Mouse (Mus musculus): ENCODE data around the gene Enho.

The Enho gene

GRCm38 (mm10) chr4:41679291-41679690 lies 39.2 kb upstream of the Enho start:
- Histone ChIP-seq H3K4me3 (replicated peaks; ENCODE audit: low read length) (no peak overlapping the region), H3K9me3 (ENCODE audit: low read length) (no peaks in the 10 kb centered on the region), H3K27me3 (ENCODE audit: insufficient read depth, low read length) (peaks cover 82% of the 10 kb centered on the region), H3K4me1 (replicated peaks; ENCODE audit: low read depth, low read length) (peaks cover 54% of the 10 kb centered on the region), H3K36me3 (ENCODE audit: insufficient read depth, low read length) (no peaks in the 10 kb centered on the region)
- TF ChIP-seq NANOG (IDR thresholded peaks at IDR 0.05; ENCODE audit: borderline replicate concordance, low read length): no peak
- no peak for TF ChIP-seq CTCF (conservative IDR thresholded peaks at IDR 0.05; ENCODE audit: low read length)
- no peak for TF ChIP-seq POU5F1 (IDR thresholded peaks at IDR 0.05; ENCODE audit: borderline replicate concordance, low read length)

GRCm38 (mm10) chr4:41678863-41679262 lies 38.7 kb upstream of the Enho start:
- H3K9me3 ChIP-seq (ENCODE audit: low read length): no peaks in the 10 kb centered on the region
- H3K36me3 ChIP-seq (ENCODE audit: insufficient read depth, low read length): no peaks in the 10 kb centered on the region
- H3K27me3 ChIP-seq (ENCODE audit: insufficient read depth, low read length): peaks cover 80% of the 10 kb centered on the region
- peaks cover 52% of the 10 kb centered on the region for H3K4me1 ChIP-seq (replicated peaks; ENCODE audit: low read depth, low read length)
- TF ChIP-seq CTCF (conservative IDR thresholded peaks at IDR 0.05; ENCODE audit: low read length) (no peak), NANOG (IDR thresholded peaks at IDR 0.05; ENCODE audit: borderline replicate concordance, low read length) (no peak), POU5F1 (IDR thresholded peaks at IDR 0.05; ENCODE audit: borderline replicate concordance, low read length) (no peak)
- H3K4me3 ChIP-seq (replicated peaks; ENCODE audit: low read length): no peak overlapping the region

- Histone ChIP-seq H3K27me3 (ENCODE audit: insufficient read depth, low read length) (peaks cover 74% of the 10 kb centered on the region), H3K4me3 (replicated peaks; ENCODE audit: low read length) (peak overlapping the region; percentile 24; the same call in 1 of the 2 replicates), H3K4me1 (replicated peaks; ENCODE audit: low read depth, low read length) (peaks cover 55% of the 10 kb centered on the region), H3K9me3 (ENCODE audit: low read length) (no peaks in the 10 kb centered on the region), H3K36me3 (ENCODE audit: insufficient read depth, low read length) (no peaks in the 10 kb centered on the region)
- TF ChIP-seq CTCF (conservative IDR thresholded peaks at IDR 0.05; ENCODE audit: low read length) (no peak), NANOG (IDR thresholded peaks at IDR 0.05; ENCODE audit: borderline replicate concordance, low read length) (no peak), POU5F1 (IDR thresholded peaks at IDR 0.05; ENCODE audit: borderline replicate concordance, low read length) (no peak)
Measured at GRCm38 (mm10) chr4:41677006-41677629, 37.0 kb upstream of the Enho start.

DNA sequence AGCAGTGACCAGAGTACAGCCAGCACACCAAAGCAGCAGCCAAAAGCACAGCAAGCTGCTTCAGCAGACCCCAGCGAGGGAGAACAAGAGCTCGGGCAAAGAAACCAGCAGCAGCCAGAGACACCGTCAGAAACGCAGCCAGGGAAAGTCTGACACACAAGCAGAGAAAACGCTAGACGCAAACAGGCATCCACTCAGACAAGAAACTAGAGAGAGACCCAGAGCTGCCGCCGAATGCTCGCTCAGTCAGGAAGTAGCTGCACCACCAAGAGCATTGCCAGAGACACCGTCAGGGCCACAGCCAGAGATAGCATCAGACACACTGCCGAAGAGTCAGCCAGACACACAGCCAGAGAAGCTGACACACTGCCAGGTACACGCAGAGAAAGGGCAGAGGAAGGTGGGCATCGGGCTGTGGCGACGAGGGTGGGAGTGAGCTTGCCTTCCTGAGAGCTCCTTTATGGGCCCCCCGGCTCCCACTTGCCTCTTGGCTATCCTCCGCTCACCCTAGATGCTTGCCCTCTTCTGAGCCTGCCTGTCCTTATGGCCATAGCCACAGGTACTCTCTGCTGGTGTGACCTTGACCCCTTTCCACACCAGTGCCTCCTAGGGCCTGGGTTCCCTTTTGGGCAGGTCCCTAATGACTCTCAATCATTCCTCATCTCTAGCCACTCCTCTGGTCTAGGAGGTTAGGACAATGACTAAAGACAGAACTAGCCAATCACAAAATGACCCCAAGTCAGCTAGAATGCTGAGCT lies 36.3 kb upstream of the Enho start:
- Histone ChIP-seq H3K4me1 (replicated peaks; ENCODE audit: low read depth, low read length) (peaks cover 61% of the 10 kb centered on the region), H3K36me3 (ENCODE audit: insufficient read depth, low read length) (no peaks in the 10 kb centered on the region), H3K9me3 (ENCODE audit: low read length) (no peaks in the 10 kb centered on the region), H3K27me3 (ENCODE audit: insufficient read depth, low read length) (peaks cover 74% of the 10 kb centered on the region), H3K4me3 (replicated peaks; ENCODE audit: low read length) (peak overlapping the region; percentile 24)
- TF ChIP-seq POU5F1 (IDR thresholded peaks at IDR 0.05; ENCODE audit: borderline replicate concordance, low read length) (no peak), CTCF (conservative IDR thresholded peaks at IDR 0.05; ENCODE audit: low read length) (no peak)

- Histone ChIP-seq H3K36me3 (ENCODE audit: insufficient read depth, low read length) (no peaks in the 10 kb centered on the region), H3K9me3 (ENCODE audit: low read length) (no peaks in the 10 kb centered on the region), H3K27me3 (ENCODE audit: insufficient read depth, low read length) (peaks cover 56% of the 10 kb centered on the region), H3K4me3 (replicated peaks; ENCODE audit: low read length) (no peak overlapping the region), H3K4me1 (replicated peaks; ENCODE audit: low read depth, low read length) (peaks cover 64% of the 10 kb centered on the region)
- TF ChIP-seq NANOG (IDR thresholded peaks at IDR 0.05; ENCODE audit: borderline replicate concordance, low read length) (no peak), POU5F1 (IDR thresholded peaks at IDR 0.05; ENCODE audit: borderline replicate concordance, low read length) (no peak), CTCF (conservative IDR thresholded peaks at IDR 0.05; ENCODE audit: low read length) (no peak)
Measured at GRCm38 (mm10) chr4:41673186-41673585, 33.1 kb upstream of the Enho start.

DNA sequence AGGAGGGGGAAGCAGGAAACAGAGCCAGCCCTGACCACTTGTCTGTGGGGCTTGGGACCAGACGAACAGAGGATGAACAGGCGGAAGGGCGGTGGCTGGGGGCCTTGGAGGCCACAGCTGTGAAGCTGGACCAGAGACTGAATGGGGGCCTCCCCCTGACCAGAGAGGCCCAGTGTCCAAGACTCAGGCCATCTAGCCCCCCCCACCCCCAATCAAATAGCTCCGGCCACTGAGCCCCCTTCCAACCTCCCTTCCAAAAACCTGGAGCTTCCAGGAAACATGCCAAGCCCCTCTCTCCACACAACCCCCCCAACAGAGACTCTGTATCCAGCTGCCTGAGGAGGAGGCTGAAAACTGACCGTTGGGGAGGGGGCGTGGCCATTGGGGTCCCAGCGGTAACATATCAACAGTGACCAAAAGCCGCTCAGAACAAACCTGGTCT lies 32.4 kb upstream of the Enho start:
- 0 out of 2 replicates have a peak overlapping the region, but pooled peaks have one; percentile 10 for H3K4me3 ChIP-seq (replicated peaks; ENCODE audit: low read length)
- H3K27me3 ChIP-seq (ENCODE audit: insufficient read depth, low read length): peaks cover 49% of the 10 kb centered on the region
- H3K4me1 ChIP-seq (replicated peaks; ENCODE audit: low read depth, low read length): peaks cover 61% of the 10 kb centered on the region
- no peaks in the 10 kb centered on the region for H3K36me3 ChIP-seq (ENCODE audit: insufficient read depth, low read length)
- H3K9me3 ChIP-seq (ENCODE audit: low read length): no peaks in the 10 kb centered on the region
- no peak for TF ChIP-seq POU5F1 (IDR thresholded peaks at IDR 0.05; ENCODE audit: borderline replicate concordance, low read length)
- TF ChIP-seq NANOG (IDR thresholded peaks at IDR 0.05; ENCODE audit: borderline replicate concordance, low read length): no peak
- TF ChIP-seq CTCF (conservative IDR thresholded peaks at IDR 0.05; ENCODE audit: low read length): no peak

GRCm38 (mm10) chr4:41671963-41672480 lies 31.9 kb upstream of the Enho start:
- Histone ChIP-seq H3K27me3 (ENCODE audit: insufficient read depth, low read length) (peaks cover 44% of the 10 kb centered on the region), H3K9me3 (ENCODE audit: low read length) (no peaks in the 10 kb centered on the region), H3K4me1 (replicated peaks; ENCODE audit: low read depth, low read length) (peaks cover 57% of the 10 kb centered on the region), H3K36me3 (ENCODE audit: insufficient read depth, low read length) (no peaks in the 10 kb centered on the region), H3K4me3 (replicated peaks; ENCODE audit: low read length) (0 out of 2 replicates have a peak overlapping the region, but pooled peaks have one; percentile 10)
- TF ChIP-seq POU5F1 (IDR thresholded peaks at IDR 0.05; ENCODE audit: borderline replicate concordance, low read length) (no peak), CTCF (conservative IDR thresholded peaks at IDR 0.05; ENCODE audit: low read length) (no peak), NANOG (IDR thresholded peaks at IDR 0.05; ENCODE audit: borderline replicate concordance, low read length) (no peak)

DNA sequence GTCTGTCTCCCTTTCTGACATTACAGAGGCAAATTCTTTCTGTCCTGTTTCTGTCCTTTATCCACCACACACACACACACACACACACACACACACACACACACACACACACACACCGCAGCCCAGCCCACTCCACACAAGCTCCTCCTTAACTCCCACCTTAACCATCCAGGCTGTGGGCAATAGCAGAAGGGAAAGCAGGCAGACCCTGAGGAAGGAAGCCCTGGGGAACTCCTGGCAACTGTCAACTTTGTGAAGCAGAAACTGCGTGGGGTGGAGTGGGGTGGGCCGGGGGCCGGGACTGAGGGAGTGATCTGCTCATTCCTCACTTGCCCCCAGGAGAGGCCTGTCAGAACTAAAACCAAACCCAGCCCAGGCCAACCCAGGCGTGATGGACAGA lies 31.4 kb upstream of the Enho start:
- H3K9me3 ChIP-seq (ENCODE audit: low read length): no peaks in the 10 kb centered on the region
- no peak overlapping the region for H3K4me3 ChIP-seq (replicated peaks; ENCODE audit: low read length)
- H3K4me1 ChIP-seq (replicated peaks; ENCODE audit: low read depth, low read length): peaks cover 57% of the 10 kb centered on the region
- H3K27me3 ChIP-seq (ENCODE audit: insufficient read depth, low read length): peaks cover 40% of the 10 kb centered on the region
- TF ChIP-seq NANOG (IDR thresholded peaks at IDR 0.05; ENCODE audit: borderline replicate concordance, low read length) (no peak), CTCF (conservative IDR thresholded peaks at IDR 0.05; ENCODE audit: low read length) (no peak), POU5F1 (IDR thresholded peaks at IDR 0.05; ENCODE audit: borderline replicate concordance, low read length) (no peak)
- H3K36me3 ChIP-seq (ENCODE audit: insufficient read depth, low read length): no peaks in the 10 kb centered on the region
